Mouse (Mus musculus) embryonic fibroblast, embryonic 13.5 days (primary cell): Measurements from ENCODE around the gene Wdr82. TPM values are rescaled to one million over a fixed set of nuclear protein-coding genes. Genes with fewer than 3 reads are reported as not detected.
A peak's percentile ranks its signal among the peaks of the same experiment; 100 is the strongest.
"Not testable (repeated sequence)": the region's sequence is repeated elsewhere in the genome, so short reads cannot be mapped to it uniquely, and the experiment has no call there.

Experiments used
- H3K27ac ChIP-seq: 2 replicates; pipeline ENCODE4 v1.5.1; 2012; ENCODE audit warnings: low read length, control low read depth, inconsistent platforms; ENCODE audit not compliant: insufficient read depth
- H3K4me1 ChIP-seq: 2 replicates; pipeline ENCODE4 v1.6.1; 2011; ENCODE audit warnings: low read length; ENCODE audit not compliant: control insufficient read depth, insufficient read depth
- H3K4me3 ChIP-seq: 2 replicates; pipeline ENCODE4 v1.5.1; 2011; ENCODE audit warnings: mild to moderate bottlenecking, control low read depth, low read length; ENCODE audit not compliant: insufficient read depth
- CTCF ChIP-seq: IDR thresholded peaks from 2 replicates; pipeline ENCODE4 v1.5.1; 2011; ENCODE audit warnings: mild to moderate bottlenecking, control low read depth, low read length, moderate library complexity, borderline replicate concordance; ENCODE audit not compliant: insufficient read depth
- POLR2A ChIP-seq: IDR thresholded peaks from 2 replicates; pipeline ENCODE4 v1.6.1; 2011; ENCODE audit warnings: low read depth, mild to moderate bottlenecking, control low read depth, low read length, moderate library complexity
- polyA plus RNA-seq: library from polyadenylated mRNA; stranded (reverse); fragments of >200 nt; gene quantifications from 2 replicates; pipeline ENCODE4 v1.2.4, GENCODE M21; 2011; ENCODE audit warnings: low read depth; ENCODE audit not compliant: missing spikeins, insufficient read length

Wdr82 gene
- polyA plus RNA-seq, 1 experiment = 120 TPM

DNA sequence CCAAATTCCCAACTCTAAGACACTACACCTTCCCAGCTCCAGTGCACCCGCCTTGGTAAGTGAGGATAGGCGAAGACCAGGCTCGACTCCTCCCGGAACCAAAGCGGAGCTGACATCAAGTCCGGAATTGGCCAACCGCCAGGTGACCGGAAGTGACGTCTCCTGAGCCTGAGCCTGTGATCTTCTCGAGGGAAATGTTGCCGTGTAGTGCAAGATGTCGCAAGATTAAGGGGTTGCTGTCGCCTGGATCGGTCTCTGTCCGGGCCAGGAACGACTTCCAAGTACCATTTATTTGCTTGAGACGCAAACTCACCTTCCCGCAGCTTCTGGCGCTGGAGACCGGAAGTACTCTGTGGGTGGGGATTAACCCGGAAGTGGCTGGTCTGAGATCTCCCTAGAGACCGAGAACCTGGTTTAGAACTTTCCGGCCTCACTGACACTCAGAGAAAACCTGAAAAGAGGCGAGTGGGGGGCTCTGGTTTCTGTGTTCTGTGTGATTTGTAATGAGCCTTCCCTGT lies 10.9 kb upstream of the Wdr82 start:
- Histone ChIP-seq H3K27ac (peak overlapping the region; percentile 86), H3K4me1 (no peaks in the 10 kb centered on the region), H3K4me3 (peak overlapping the region; percentile 46)
- peak; percentile 78 for TF ChIP-seq POLR2A
- TF ChIP-seq CTCF = no peak

DNA sequence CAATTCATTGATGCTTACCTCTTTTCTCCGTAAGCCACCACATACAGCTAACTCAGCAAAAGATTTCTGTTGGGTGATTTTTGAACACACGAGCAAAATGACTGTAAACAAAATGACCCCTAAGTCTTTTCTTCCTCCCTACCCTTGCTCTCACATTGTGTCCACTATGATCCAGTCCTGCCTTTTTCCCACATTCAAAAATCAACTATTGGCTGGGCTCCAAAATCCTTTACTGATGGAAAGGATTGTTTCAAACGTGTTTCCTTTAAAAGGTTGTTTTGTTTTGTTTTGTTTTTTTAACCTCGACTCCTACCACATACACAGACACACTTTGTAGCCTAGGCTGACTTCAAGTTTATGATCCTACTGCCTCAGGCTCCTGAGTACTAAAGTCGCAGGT lies 10.3 kb upstream of the Wdr82 start:
- Histone ChIP-seq H3K27ac (peak overlapping the region; percentile 86), H3K4me1 (no peaks in the 10 kb centered on the region), H3K4me3 (peak overlapping the region; percentile 46)
- TF ChIP-seq CTCF (no peak), POLR2A (no peak)

DNA sequence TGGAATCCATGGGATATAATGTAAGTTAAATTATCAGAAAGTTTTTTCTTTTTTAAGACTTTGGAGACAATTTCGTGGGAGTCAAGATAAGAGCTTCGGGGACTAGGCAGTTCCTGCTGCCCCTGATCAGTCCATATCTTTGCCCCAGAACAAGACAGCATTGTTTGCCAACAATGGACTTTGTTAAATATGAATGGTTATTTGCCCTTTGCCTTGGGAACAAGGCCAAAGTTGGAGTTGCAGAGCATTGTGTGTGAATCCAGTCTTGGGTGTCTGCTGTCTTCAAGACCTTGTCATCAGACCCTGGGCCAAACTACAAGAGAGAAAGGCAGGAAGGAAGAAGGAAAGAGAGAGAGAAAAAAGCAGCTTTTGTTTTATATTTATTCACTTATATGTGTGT lies 4.0 kb upstream of the Wdr82 start:
- H3K4me1 ChIP-seq = no peaks in the 10 kb centered on the region
- TF ChIP-seq POLR2A (no peak), CTCF (no peak)

DNA sequence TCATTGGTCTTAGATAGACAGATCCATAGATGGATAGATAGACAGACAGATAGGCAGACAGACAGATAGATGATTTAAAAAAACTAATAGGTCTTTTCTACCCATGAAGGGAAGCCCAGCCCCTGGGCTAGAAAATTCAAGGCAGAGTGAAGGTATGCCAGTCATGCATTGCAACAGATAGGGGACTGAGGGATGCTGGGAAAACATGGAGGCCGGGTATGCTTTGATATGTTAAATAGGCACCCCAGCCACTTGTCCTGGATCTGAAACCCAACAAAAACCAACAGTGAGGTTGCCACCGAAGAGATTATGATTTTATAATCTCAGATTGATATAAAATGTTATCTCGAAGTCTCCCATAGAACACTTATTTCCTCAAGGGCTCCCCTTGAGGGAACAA lies 3.5 kb upstream of the Wdr82 start:
- no peak overlapping the region for H3K27ac ChIP-seq
- no peak for TF ChIP-seq POLR2A
- TF ChIP-seq CTCF = no peak
- H3K4me3 ChIP-seq = no peak overlapping the region
- no peaks in the 10 kb centered on the region for H3K4me1 ChIP-seq

More for the DNA sequence above, 4.0 kb upstream of the Wdr82 start:
- H3K4me3 ChIP-seq = no peak overlapping the region
- H3K27ac ChIP-seq = no peak overlapping the region

DNA sequence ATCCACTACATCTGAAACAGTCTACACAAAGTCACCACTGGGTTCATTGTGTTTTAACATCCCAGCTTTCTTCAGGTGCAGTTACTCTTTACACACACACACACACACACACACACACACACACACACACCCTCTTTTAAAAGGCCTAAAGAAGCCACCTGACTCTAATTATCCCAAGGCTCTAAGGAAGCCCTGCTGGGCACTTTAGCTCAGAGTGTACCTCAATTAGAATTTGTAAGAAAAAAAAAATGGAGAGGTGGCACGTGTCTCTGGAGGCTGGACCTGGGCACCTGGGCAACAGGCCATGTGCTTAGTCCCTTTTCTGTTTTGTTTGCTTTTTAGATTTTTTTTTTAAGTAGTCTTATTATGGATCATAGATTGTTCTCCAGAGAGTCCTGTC lies 3.0 kb upstream of the Wdr82 start:
- Histone ChIP-seq H3K4me3 (no peak overlapping the region), H3K4me1 (no peaks in the 10 kb centered on the region), H3K27ac (no peak overlapping the region)
- no peak for TF ChIP-seq POLR2A
- TF ChIP-seq CTCF = no peak

DNA sequence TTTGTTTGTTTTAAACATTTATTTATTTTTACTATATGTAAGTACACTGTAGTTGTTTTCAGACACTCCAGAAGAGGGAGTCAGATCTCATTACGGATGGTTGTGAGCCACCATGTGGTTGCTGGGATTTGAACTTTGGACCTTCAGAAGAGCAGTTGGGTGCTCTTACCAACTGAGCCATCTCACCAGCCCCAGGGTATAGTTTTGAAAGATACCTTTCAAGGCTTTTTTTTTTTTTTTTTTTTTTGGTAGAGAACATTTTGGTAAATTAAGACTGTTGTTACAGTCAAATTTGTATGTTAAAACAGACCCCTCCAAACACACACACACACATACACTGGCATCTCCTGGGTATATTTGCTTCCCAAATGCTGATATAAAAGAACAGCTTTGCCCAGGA lies 1.7 kb upstream of the Wdr82 start:
- H3K27ac ChIP-seq, H3K4me1 ChIP-seq, H3K4me3 ChIP-seq: not testable (repeated sequence)

DNA sequence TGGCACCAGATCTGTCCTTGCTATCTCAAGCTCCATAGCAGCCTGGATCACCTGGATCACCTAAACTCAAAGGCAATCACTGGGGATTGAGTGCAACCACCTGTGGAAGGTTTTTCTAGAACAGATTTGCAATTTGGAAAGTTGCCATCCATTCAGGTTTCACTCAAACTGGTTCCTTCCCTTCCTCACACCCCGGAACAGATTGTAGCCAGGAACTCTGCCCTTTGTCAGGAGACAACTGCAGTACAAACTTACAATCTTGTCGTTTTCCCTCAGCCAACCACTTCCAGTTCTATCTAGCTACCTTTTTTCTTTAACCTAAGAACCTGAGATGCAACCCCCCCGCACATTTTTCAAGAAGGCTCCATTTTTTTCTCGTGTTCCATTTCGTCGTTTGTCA lies 811 bp upstream of the Wdr82 start:
- no peak for TF ChIP-seq POLR2A
- TF ChIP-seq CTCF = no peak
- no peak overlapping the region for H3K4me3 ChIP-seq
- H3K4me1 ChIP-seq = peaks cover 7% of the 10 kb centered on the region
- no peak overlapping the region for H3K27ac ChIP-seq

DNA sequence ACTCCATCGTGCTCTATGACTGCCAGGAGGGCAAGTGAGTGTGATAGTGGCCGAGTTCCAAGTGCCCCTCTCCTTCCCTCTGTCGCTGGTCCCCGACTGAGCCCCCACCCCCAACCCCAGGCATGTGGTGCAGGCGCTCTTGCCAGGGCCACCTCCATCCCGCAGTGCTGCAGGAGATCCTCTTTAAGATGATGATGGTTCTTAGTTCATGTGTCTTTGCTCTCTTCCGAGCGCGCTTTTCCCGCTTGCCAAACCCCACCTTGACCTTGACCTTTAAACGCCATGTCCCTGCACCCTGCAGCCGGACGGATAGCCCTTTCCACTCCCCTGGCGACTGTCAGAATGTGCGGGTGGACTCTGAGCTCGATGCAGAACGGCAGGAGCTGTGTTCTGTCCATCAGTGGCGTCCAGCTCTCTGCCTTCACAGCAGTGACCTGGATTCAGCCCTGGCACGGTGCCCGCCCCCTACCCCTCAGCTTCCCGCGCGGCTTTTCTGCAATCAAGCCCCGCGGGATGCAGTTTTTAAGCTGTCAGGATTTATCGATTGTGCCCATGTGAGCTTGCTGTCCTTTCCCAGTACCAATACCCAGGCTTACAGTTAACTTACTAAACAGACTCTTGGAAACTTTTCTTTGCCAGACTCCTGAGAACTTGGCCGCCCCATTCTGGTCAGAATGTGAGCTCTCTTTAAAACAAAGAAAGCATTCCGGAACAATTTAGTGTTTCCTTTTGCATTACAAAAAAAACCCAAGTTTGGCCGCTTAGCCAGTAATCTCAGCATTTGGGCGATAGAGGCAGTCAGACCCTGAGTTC lies 824 bp downstream of the Wdr82 start:
- Histone ChIP-seq H3K27ac (peak overlapping the region; percentile 76), H3K4me3 (peak overlapping the region; percentile 87), H3K4me1 (peaks cover 7% of the 10 kb centered on the region)
- TF ChIP-seq POLR2A = no peak; the same call in 1 of the 2 replicates
- no peak for TF ChIP-seq CTCF

DNA sequence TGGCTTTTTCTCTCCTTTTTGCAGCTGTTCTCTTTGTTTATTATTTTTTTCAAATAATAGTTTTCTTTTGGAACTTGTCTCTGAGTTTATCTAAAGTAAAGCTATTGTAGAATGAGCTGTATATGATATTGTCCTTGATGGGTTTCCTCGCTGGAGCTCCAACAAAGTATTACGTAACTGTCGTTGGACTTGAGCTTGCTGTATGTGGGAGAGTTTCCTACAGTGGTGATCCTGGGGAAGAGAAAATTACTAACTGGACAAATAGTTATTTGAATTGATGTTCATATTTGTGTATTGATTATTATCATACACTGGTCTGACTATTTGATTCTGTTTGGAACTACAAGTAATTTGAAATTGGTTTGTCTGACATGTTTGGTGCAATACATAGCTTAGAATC lies 1.8 kb downstream of the Wdr82 start:
- H3K4me1 ChIP-seq = peaks cover 7% of the 10 kb centered on the region
- TF ChIP-seq POLR2A (no peak), CTCF (no peak)
- no peak overlapping the region for H3K27ac ChIP-seq
- peak overlapping the region; percentile 87 for H3K4me3 ChIP-seq

DNA sequence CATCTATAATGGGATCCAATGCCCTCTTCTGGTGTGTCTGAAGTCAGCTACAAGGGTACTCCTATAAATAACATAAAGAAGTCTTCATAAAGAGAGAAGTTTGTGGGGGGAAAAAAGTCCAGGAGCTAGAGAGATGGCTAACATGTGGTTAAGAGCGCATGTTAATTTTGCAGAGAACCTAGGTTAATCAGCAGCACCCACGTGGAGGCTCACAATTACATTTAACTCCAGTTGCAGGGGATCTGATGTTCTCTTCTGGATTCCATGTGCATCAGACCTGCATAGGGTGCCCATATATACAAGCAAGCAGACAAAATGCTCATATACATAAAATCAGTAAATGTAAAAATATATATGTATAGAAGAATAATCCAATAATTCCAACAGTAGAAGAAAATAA lies 2.6 kb downstream of the Wdr82 start:
- TF ChIP-seq CTCF = no peak
- H3K4me3 ChIP-seq = peak overlapping the region; percentile 46
- H3K4me1 ChIP-seq = peaks cover 7% of the 10 kb centered on the region
- H3K27ac ChIP-seq = no peak overlapping the region
